Mouse (Mus musculus) cerebellum, adult 9-10 months (tissue): ENCODE data around the gene Gm12355.

Experiments
- DNase-seq: peaks from one replicate; pipeline ENCODE4 v3.0.0; 2022

Gm12355 gene

GRCm38 (mm10) chr11:98581286-98582029 is 44.0 kb downstream of the Gm12355 start:
- DNase-seq = no peak

- no peak for DNase-seq
These were observed 45.0 kb downstream of the Gm12355 start for GRCm38 (mm10) chr11:98580301-98581121.

GRCm38 (mm10) chr11:98577776-98578175 is 47.7 kb downstream of the Gm12355 start:
- no peak for DNase-seq
